Mouse (Mus musculus): Measurements from ENCODE around the gene Padi4.

DNA sequence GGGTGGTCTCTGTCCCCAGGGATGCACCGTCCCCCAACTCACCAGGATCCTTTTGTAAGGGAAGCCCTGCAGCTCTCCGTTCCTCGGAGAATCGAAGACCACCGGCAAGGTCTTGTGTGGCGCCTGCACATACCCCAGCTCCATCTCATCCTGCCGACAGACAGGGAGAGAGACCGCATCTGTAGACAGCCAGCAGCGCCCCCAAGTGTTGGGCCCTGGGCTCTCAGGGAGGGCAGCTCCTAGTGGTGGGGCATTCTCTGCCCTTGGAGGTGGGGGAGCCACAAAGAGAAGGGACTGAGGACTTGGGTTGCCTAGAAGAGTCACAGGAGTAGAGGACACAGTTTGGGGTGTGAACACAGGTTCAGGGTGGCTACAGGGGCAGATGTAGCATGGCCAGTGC, 19.8 kb upstream of the Padi4 start:
- TF ChIP-seq CTCF (IDR thresholded peaks at IDR 0.05; ENCODE audit: control insufficient read depth, insufficient read depth, insufficient read length) (peak; percentile 10), MAX (IDR thresholded peaks at IDR 0.05) (no peak), MYOG (IDR thresholded peaks at IDR 0.05; ENCODE audit: control insufficient read depth, extremely low read depth, insufficient read length) (no peak), CEBPB (IDR thresholded peaks at IDR 0.05; ENCODE audit: low read depth) (no peak), MYOD1 (IDR thresholded peaks at IDR 0.05; ENCODE audit: control insufficient read depth, insufficient read length, low read depth) (no peak), USF1 (IDR thresholded peaks at IDR 0.05; ENCODE audit: low read depth) (no peak)
